Mouse (Mus musculus) spleen, postnatal 14 days (tissue): ENCODE measurements around the gene Immp2l.

Source experiments
- DNase-seq, 2 experiments: peaks; one replicate each; pipeline ENCODE4 v3.0.0; 2021 to 2022; ENCODE audit warnings: low spot score in 2 of 2

Gene Immp2l

GRCm38 (mm10) chr12:41182856-41183255 is 159.0 kb downstream of the Immp2l start:
- no peak for DNase-seq

GRCm38 (mm10) chr12:41185060-41185459 is 161.2 kb downstream of the Immp2l start:
- DNase-seq: no peak

- no peak for DNase-seq
Measured at GRCm38 (mm10) chr12:41185509-41185908, 161.6 kb downstream of the Immp2l start.

GRCm38 (mm10) chr12:41192829-41193228 is 168.9 kb downstream of the Immp2l start:
- no peak for DNase-seq

GRCm38 (mm10) chr12:41196374-41196773 is 172.5 kb downstream of the Immp2l start:
- no peak for DNase-seq

- DNase-seq: no peak
Measured at GRCm38 (mm10) chr12:41215186-41215585, 191.3 kb downstream of the Immp2l start.

- no peak for DNase-seq
Measured at GRCm38 (mm10) chr12:41221893-41222292, 198.0 kb downstream of the Immp2l start.

GRCm38 (mm10) chr12:41223686-41224085 is 199.8 kb downstream of the Immp2l start:
- DNase-seq: no peak

GRCm38 (mm10) chr12:41224538-41224937 is 200.6 kb downstream of the Immp2l start:
- no peak for DNase-seq

- no peak for DNase-seq
Measured at GRCm38 (mm10) chr12:41231966-41232365, 208.1 kb downstream of the Immp2l start.

- DNase-seq: no peak
Measured at GRCm38 (mm10) chr12:41237880-41238279, 214.0 kb downstream of the Immp2l start.

GRCm38 (mm10) chr12:41241221-41241620 is 217.3 kb downstream of the Immp2l start:
- DNase-seq: no peak

- DNase-seq: no peak
Measured at GRCm38 (mm10) chr12:41248254-41248653, 224.4 kb downstream of the Immp2l start.

GRCm38 (mm10) chr12:41250123-41250522 is 226.2 kb downstream of the Immp2l start:
- DNase-seq: no peak

GRCm38 (mm10) chr12:41257905-41258304 is 234.0 kb downstream of the Immp2l start:
- DNase-seq: no peak

- no peak for DNase-seq
Measured at GRCm38 (mm10) chr12:41259608-41260007, 235.7 kb downstream of the Immp2l start.

GRCm38 (mm10) chr12:41274136-41274535 is 250.2 kb downstream of the Immp2l start:
- DNase-seq: no peak

- no peak for DNase-seq
Measured at GRCm38 (mm10) chr12:41275361-41275760, 251.5 kb downstream of the Immp2l start.

GRCm38 (mm10) chr12:41277896-41278295 is 254.0 kb downstream of the Immp2l start:
- DNase-seq: no peak

- no peak for DNase-seq
Measured at GRCm38 (mm10) chr12:41289047-41289446, 265.2 kb downstream of the Immp2l start.

GRCm38 (mm10) chr12:41307015-41307414 is 283.1 kb downstream of the Immp2l start:
- DNase-seq: no peak

- no peak for DNase-seq
Measured at GRCm38 (mm10) chr12:41308726-41309680, 285.1 kb downstream of the Immp2l start.

- DNase-seq: no peak
Measured at GRCm38 (mm10) chr12:41313391-41313790, 289.5 kb downstream of the Immp2l start.
